Mouse (Mus musculus) liver, postnatal 0 days (tissue): Measurements from ENCODE around the gene Cd300c.

ENCODE experiments used
- CTCF ChIP-seq: sonication (generic); IDR thresholded peaks from 2 replicates; pipeline ENCODE4 v1.5.1; 2016; ENCODE audit warnings: antibody characterized with exemption, low read depth
- EP300 ChIP-seq: IDR thresholded peaks from 2 replicates; pipeline ENCODE4 v1.6.1; 2016; ENCODE audit warnings: antibody characterized with exemption, low read depth, mild to moderate bottlenecking

GRCm38 (mm10) chr11:114965182-114965828 lies 3.7 kb downstream of the Cd300c start:
- no peak for TF ChIP-seq EP300
- no peak for TF ChIP-seq CTCF
